Mouse (Mus musculus): ENCODE results near the gene Mrgprg. TPM values are rescaled to one million over a fixed set of nuclear protein-coding genes. Genes with fewer than 3 reads are reported as not detected.

The Mrgprg gene
- polyA plus RNA-seq, 1 experiment: not detected

- Histone ChIP-seq H3K4me1 (ENCODE audit: control insufficient read depth, insufficient read depth, low read length) (peaks cover 4% of the 10 kb centered on the region; the same call in 1 of the 2 replicates), H3K27ac (ENCODE audit: insufficient read depth, low read depth, low read length) (no peak overlapping the region), H3K4me3 (ENCODE audit: insufficient read depth, low read depth, low read length) (no peak overlapping the region)
- no peak for TF ChIP-seq POLR2A (IDR thresholded peaks at IDR 0.05; ENCODE audit: insufficient read depth, low read depth, low read length)
- TF ChIP-seq CTCF (IDR thresholded peaks at IDR 0.05; ENCODE audit: insufficient read depth, low read depth, low read length): no peak
- 56% methylated on average over 3 of the region's 3 CpGs for WGBS
Observed at GRCm38 (mm10) chr7:143749045-143749444, 17.7 kb downstream of the Mrgprg start.

GRCm38 (mm10) chr7:143748041-143748868 is 18.5 kb downstream of the Mrgprg start:
- Histone ChIP-seq H3K4me1 (ENCODE audit: control insufficient read depth, insufficient read depth, low read length) (peaks cover 4% of the 10 kb centered on the region; the same call in 1 of the 2 replicates), H3K4me3 (ENCODE audit: insufficient read depth, low read depth, low read length) (peak overlapping the region; percentile 9; the same call in 1 of the 2 replicates), H3K27ac (ENCODE audit: insufficient read depth, low read depth, low read length) (no peak overlapping the region)
- WGBS: 3% methylated on average over 16 of the region's 16 CpGs
- no peak for TF ChIP-seq POLR2A (IDR thresholded peaks at IDR 0.05; ENCODE audit: insufficient read depth, low read depth, low read length)
- TF ChIP-seq CTCF (IDR thresholded peaks at IDR 0.05; ENCODE audit: insufficient read depth, low read depth, low read length): peak; percentile 73

DNA sequence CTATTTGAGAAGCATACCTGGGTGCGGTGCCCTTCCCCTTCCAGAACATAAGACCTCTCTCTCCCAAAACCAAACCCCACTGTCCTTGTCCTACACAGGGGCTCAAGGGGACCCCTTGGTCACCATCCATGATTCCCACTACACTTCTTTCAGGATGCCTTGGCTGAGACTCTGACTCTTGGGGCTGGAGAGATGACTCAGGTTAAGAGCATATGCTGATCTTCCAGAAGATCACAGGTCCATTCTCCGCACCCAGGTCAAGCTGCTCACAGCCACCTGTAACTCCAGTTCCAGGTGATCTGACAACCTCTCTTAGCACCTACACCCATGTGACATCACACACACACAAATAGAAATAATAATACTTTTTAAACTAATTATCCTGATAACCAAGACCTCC is 26.1 kb downstream of the Mrgprg start:
- TF ChIP-seq CTCF (IDR thresholded peaks at IDR 0.05; ENCODE audit: insufficient read depth, low read depth, low read length): no peak
- TF ChIP-seq POLR2A (IDR thresholded peaks at IDR 0.05; ENCODE audit: insufficient read depth, low read depth, low read length): no peak
- peaks cover 17% of the 10 kb centered on the region for H3K4me1 ChIP-seq (ENCODE audit: control insufficient read depth, insufficient read depth, low read length)
- no peak overlapping the region for H3K27ac ChIP-seq (ENCODE audit: insufficient read depth, low read depth, low read length)
- WGBS: 30% methylated on average over 2 of the region's 2 CpGs
- H3K4me3 ChIP-seq (ENCODE audit: insufficient read depth, low read depth, low read length): peak overlapping the region; percentile 78

DNA sequence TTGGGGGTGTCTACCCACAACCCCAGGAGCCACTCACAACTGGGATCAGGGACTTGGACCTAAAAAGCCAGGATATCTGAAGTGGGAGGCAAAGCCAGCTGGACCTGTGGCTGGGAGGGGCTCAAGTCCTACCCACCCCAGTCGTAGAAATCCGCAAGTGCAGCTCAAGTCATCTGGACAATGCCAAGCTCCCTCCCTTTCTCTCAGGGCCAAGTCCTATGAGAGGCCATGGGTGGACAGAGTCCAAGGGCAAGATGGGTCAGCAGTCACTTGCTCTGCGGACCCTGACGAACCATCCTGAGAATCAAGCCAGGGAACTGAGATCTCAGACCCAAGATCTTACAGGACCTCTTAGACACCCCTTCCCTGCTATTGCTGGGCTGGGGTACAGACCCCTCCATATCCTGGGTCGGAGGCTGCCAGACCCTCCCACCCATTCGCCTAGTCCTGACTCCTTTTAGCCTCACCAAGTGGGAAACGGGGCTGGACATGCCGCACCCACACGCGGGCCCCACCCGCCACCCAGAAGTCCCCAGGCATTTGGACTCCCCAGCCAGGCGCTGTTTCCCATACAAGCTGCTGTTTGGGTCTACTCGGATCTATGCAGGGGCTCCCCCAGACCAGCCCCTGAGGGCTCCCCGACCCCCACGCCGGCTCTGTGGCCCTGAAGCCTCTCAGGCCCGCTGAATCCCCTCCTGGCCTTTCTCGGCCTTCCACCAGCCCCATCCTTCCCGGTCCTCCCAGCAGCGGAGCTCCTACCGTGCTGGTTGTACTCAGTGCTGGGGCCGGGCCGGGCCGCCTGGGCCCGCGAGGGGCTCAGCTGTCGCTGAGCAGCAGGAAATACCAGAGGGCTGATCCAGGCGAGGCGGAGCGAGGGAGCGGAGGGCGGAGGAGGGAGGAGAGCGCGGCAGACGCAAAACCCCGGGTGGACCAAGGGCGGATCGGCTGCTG is 27.0 kb downstream of the Mrgprg start:
- no peak overlapping the region for H3K27ac ChIP-seq (ENCODE audit: insufficient read depth, low read depth, low read length)
- TF ChIP-seq POLR2A (IDR thresholded peaks at IDR 0.05; ENCODE audit: insufficient read depth, low read depth, low read length): peak; percentile 80
- no peak for TF ChIP-seq CTCF (IDR thresholded peaks at IDR 0.05; ENCODE audit: insufficient read depth, low read depth, low read length)
- 3% methylated on average over 38 of the region's 38 CpGs for WGBS

DNA sequence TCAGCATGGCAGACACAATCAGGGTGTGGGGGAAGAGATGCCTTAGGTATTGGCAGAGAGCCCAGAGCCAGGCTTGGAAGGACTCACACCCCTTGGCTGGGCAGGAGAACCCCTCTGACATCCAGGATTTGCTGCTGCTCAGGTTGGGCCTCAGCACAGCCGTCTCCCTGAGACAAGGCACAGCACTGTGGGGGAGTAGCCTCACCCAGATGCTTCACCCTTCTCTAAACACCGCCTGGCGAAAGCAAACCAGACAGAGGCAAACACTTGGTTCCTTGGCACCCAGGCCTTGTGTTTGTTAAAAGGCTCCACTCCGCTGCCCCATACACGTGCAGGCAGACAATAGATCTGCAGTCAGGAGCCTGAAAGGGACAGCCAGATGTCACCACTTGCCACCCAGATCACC is 28.2 kb downstream of the Mrgprg start:
- Histone ChIP-seq H3K27ac (ENCODE audit: insufficient read depth, low read depth, low read length) (peak overlapping the region; percentile 28; the same call in 1 of the 2 replicates), H3K4me1 (ENCODE audit: control insufficient read depth, insufficient read depth, low read length) (peaks cover 22% of the 10 kb centered on the region), H3K4me3 (ENCODE audit: insufficient read depth, low read depth, low read length) (peak overlapping the region; percentile 78)
- 22% methylated on average over 5 of the region's 5 CpGs for WGBS
- TF ChIP-seq CTCF (IDR thresholded peaks at IDR 0.05; ENCODE audit: insufficient read depth, low read depth, low read length) (no peak), POLR2A (IDR thresholded peaks at IDR 0.05; ENCODE audit: insufficient read depth, low read depth, low read length) (no peak)

More for the DNA sequence above, 27.0 kb downstream of the Mrgprg start:
- Histone ChIP-seq H3K4me3 (ENCODE audit: insufficient read depth, low read depth, low read length) (peak overlapping the region; percentile 78), H3K4me1 (ENCODE audit: control insufficient read depth, insufficient read depth, low read length) (peaks cover 17% of the 10 kb centered on the region)

DNA sequence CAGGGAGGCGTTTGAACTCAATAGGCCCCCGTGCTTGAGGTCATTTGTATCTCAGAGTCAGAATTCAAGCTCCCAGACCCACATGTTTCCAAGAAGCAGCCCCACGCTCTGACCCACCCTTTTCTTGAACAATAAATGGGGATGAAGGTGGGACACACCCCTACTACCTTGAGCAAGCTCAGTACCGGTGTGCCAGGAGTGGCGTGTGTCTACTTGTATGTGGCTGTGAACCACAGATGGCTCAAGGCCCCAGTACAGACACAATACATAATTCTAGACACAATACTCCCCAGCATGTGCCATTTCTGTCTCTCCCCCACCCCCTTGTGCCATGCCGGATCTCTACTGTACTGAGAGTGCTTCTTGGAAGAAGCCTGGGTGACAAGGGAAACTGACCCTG is 28.6 kb downstream of the Mrgprg start:
- WGBS: 77% methylated on average over 6 of the region's 6 CpGs
- peak overlapping the region; percentile 28; the same call in 1 of the 2 replicates for H3K27ac ChIP-seq (ENCODE audit: insufficient read depth, low read depth, low read length)
- peak overlapping the region; percentile 78 for H3K4me3 ChIP-seq (ENCODE audit: insufficient read depth, low read depth, low read length)

GRCm38 (mm10) chr7:143733746-143734145 is 33.0 kb downstream of the Mrgprg start:
- no peak overlapping the region for H3K27ac ChIP-seq (ENCODE audit: insufficient read depth, low read depth, low read length)
- no peak for TF ChIP-seq CTCF (IDR thresholded peaks at IDR 0.05; ENCODE audit: insufficient read depth, low read depth, low read length)
- no peak for TF ChIP-seq POLR2A (IDR thresholded peaks at IDR 0.05; ENCODE audit: insufficient read depth, low read depth, low read length)
- H3K4me3 ChIP-seq (ENCODE audit: insufficient read depth, low read depth, low read length): no peak overlapping the region
- WGBS: 61% methylated on average over 4 of the region's 4 CpGs
- peaks cover 23% of the 10 kb centered on the region for H3K4me1 ChIP-seq (ENCODE audit: control insufficient read depth, insufficient read depth, low read length)

More for the DNA sequence above, 28.6 kb downstream of the Mrgprg start:
- TF ChIP-seq POLR2A (IDR thresholded peaks at IDR 0.05; ENCODE audit: insufficient read depth, low read depth, low read length): no peak
- peaks cover 26% of the 10 kb centered on the region for H3K4me1 ChIP-seq (ENCODE audit: control insufficient read depth, insufficient read depth, low read length)

GRCm38 (mm10) chr7:143729886-143730285 is 36.9 kb downstream of the Mrgprg start:
- TF ChIP-seq CTCF (IDR thresholded peaks at IDR 0.05; ENCODE audit: insufficient read depth, low read depth, low read length) (no peak), POLR2A (IDR thresholded peaks at IDR 0.05; ENCODE audit: insufficient read depth, low read depth, low read length) (no peak)
- WGBS: 47% methylated on average over 10 of the region's 10 CpGs

More at GRCm38 (mm10) chr7:143729886-143730285, 36.9 kb downstream of the Mrgprg start:
- no peak overlapping the region for H3K27ac ChIP-seq (ENCODE audit: insufficient read depth, low read depth, low read length)
- H3K4me3 ChIP-seq (ENCODE audit: insufficient read depth, low read depth, low read length): no peak overlapping the region
- H3K4me1 ChIP-seq (ENCODE audit: control insufficient read depth, insufficient read depth, low read length): peaks cover 19% of the 10 kb centered on the region
